ENCODE assay signal across 18 mouse cellular contexts in genomic region chr15:85953458-85953857, GRCm38 (mm10).
"Had no signal": no experiment of that assay in that cellular context is flagged by ENCODE, and none has a peak within 500 bp of the region (broad histone marks: within the 10 kb centered on the region; RNA-seq: fewer than 3 reads in every experiment).

No protein-coding gene starts in this region.

- H3K27ac ChIP-seq: liver, embryonic 15.5 days; midbrain, embryonic 10.5 days; midbrain, embryonic 12.5 days; neural tube, embryonic 13.5 days; neural tube, embryonic 15.5 days; stomach, embryonic 15.5 days; stomach, postnatal 0 days had no signal

- H3K9ac ChIP-seq: liver, embryonic 15.5 days; lung, embryonic 14.5 days; midbrain, embryonic 12.5 days; neural tube, embryonic 13.5 days; neural tube, embryonic 15.5 days; stomach, embryonic 15.5 days had no signal

- H3K4me3 ChIP-seq: liver, embryonic 15.5 days; midbrain, embryonic 10.5 days; midbrain, embryonic 12.5 days; myocyte; neural tube, embryonic 13.5 days; neural tube, embryonic 15.5 days; stomach, embryonic 15.5 days had no signal

- DNase-seq: lung, adult 18-20 months; lung, embryonic 14.5 days; lung, postnatal 10 days; lung, postnatal 4 days; midbrain, embryonic 14.5 days; right cerebral cortex, postnatal 14 days; thymus, adult 2 months; thymus, postnatal 25 days; thymus, postnatal 4 days had no signal

- ATAC-seq: midbrain, embryonic 16.5 days had no signal

- H3K4me2 ChIP-seq: liver, embryonic 15.5 days; lung, embryonic 14.5 days; midbrain, embryonic 12.5 days; neural tube, embryonic 13.5 days; neural tube, embryonic 15.5 days; stomach, embryonic 15.5 days had no signal

- H3K4me1 ChIP-seq: liver, embryonic 15.5 days had no signal

- H3K27me3 ChIP-seq: liver, embryonic 15.5 days; midbrain, embryonic 12.5 days; neural tube, embryonic 13.5 days; neural tube, embryonic 15.5 days; stomach, embryonic 15.5 days had no signal

- H3K9me3 ChIP-seq: liver, embryonic 15.5 days; midbrain, embryonic 10.5 days; midbrain, embryonic 12.5 days; neural tube, embryonic 13.5 days; neural tube, embryonic 15.5 days; stomach, embryonic 15.5 days had no signal

- H3K36me3 ChIP-seq: liver, embryonic 15.5 days; neural tube, embryonic 13.5 days; neural tube, embryonic 15.5 days; stomach, embryonic 15.5 days had no signal
